ENCODE assay signal across 7 mouse cellular contexts in the genomic region with DNA sequence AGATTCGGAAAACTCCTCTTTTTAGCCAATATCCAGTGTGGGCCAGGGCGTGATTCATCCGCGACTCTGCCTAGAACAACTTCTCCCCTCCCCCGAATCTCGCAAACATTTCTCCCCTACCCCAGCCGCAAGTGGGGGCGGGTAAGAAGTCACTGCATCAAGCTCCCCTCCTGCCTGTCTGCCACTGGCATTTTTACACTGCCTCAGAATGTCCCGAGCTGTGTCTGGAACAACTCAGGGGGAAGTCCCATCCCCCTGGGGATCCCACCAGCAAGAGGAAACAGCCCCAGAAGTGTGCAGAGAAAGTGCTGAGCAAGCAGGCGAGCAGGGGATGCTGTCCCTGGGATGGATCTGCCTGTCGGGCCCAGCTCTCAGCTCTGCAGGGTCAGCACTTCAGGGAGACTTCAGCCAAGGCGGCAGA. TPM values are rescaled to one million over a fixed set of nuclear protein-coding genes. Genes with fewer than 3 reads are reported as not detected.
A peak's percentile ranks its signal among the peaks of the same experiment; 100 is the strongest.
DNase-seq lines count a peak whose midpoint lies in the region; ATAC-seq and TF ChIP-seq lines count a peak whose summit lies in the region.

No protein-coding gene starts in this region.

- no peaks in the 10 kb centered on the region for H3K27me3 ChIP-seq in kidney, adult 2 months (replicated peaks; ENCODE audit: control insufficient read depth, insufficient read depth, low read length)
- peaks cover 5% of the 10 kb centered on the region; the same call in 1 of the 2 replicates for H3K27me3 ChIP-seq in liver, embryonic 16.5 days (ENCODE audit: control insufficient read depth, insufficient read depth, low read depth, low read length)
- H3K27me3 ChIP-seq in stomach, embryonic 16.5 days (ENCODE audit: control insufficient read depth, insufficient read depth, low read length) = peaks cover 3% of the 10 kb centered on the region; the same call in 1 of the 2 replicates
- H3K27me3 ChIP-seq in midbrain, embryonic 11.5 days (ENCODE audit: control insufficient read depth, insufficient read depth, low read length) = no peaks in the 10 kb centered on the region; the same call in 1 of the 2 replicates

- peak; percentile 64 to 70 for DNase-seq in spleen, postnatal 36 days (ENCODE audit: low spot score in 2 of 2)
- no peak for DNase-seq in spleen, adult 12 weeks (ENCODE audit: low spot score)
- DNase-seq in gastrocnemius, postnatal 25 days = peak; percentile 74
- peak; percentile 72 for DNase-seq in kidney, adult 2 months
- no peak for DNase-seq in midbrain, embryonic 11.5 days (ENCODE audit: low spot score, missing footprints)

- H3K36me3 ChIP-seq in kidney, adult 2 months (ENCODE audit: control insufficient read depth, insufficient read depth, low read length) = no peaks in the 10 kb centered on the region
- H3K36me3 ChIP-seq in liver, embryonic 16.5 days (ENCODE audit: control insufficient read depth, insufficient read depth) = no peaks in the 10 kb centered on the region; the same call in 1 of the 2 replicates
- no peaks in the 10 kb centered on the region for H3K36me3 ChIP-seq in stomach, embryonic 16.5 days (ENCODE audit: control insufficient read depth, insufficient read depth, low read length)
- no peaks in the 10 kb centered on the region for H3K36me3 ChIP-seq in midbrain, embryonic 11.5 days (ENCODE audit: control insufficient read depth, insufficient read depth, low read length)

- peak overlapping the region; percentile 35 for H3K27ac ChIP-seq in kidney, adult 2 months (ENCODE audit: insufficient read depth, low read depth, low read length)
- H3K27ac ChIP-seq in liver, embryonic 16.5 days (ENCODE audit: low read length) = no peak overlapping the region
- H3K27ac ChIP-seq in stomach, embryonic 16.5 days (ENCODE audit: low read length) = peak overlapping the region; percentile 97
- no peak overlapping the region for H3K27ac ChIP-seq in midbrain, embryonic 11.5 days (ENCODE audit: low read depth, low read length)

- no peak for TF ChIP-seq CTCF in kidney, adult 2 months (conservative IDR thresholded peaks at IDR 0.05; ENCODE audit: insufficient read depth, insufficient read length, low read depth, low read length)

- no peak for TF ChIP-seq POLR2A in kidney, adult 2 months (IDR thresholded peaks at IDR 0.05; ENCODE audit: low read depth, low read length)

- H3K4me3 ChIP-seq in kidney, adult 2 months (ENCODE audit: insufficient read depth, low read depth, low read length) = no peak overlapping the region
- H3K4me3 ChIP-seq in liver, embryonic 16.5 days (ENCODE audit: low read depth, low read length) = no peak overlapping the region
- no peak overlapping the region for H3K4me3 ChIP-seq in stomach, embryonic 16.5 days (replicated peaks; ENCODE audit: low read length)
- no peak overlapping the region for H3K4me3 ChIP-seq in midbrain, embryonic 11.5 days (ENCODE audit: low read depth, low read length)

- no peak overlapping the region for H3K9ac ChIP-seq in liver, embryonic 16.5 days (ENCODE audit: low read depth, low read length)
- peak overlapping the region; percentile 60 for H3K9ac ChIP-seq in stomach, embryonic 16.5 days (ENCODE audit: low read length)
- no peak overlapping the region for H3K9ac ChIP-seq in midbrain, embryonic 11.5 days (ENCODE audit: low read length)

- WGBS in kidney, adult 2 months = 15% methylated on average over 12 of the region's 12 CpGs
- 24% methylated on average over 12 of the region's 12 CpGs for WGBS in liver, embryonic 16.5 days (ENCODE audit: insufficient replicate concordance)
- WGBS in stomach, embryonic 16.5 days = 4% methylated on average over 12 of the region's 12 CpGs
- 19% methylated on average over 12 of the region's 12 CpGs for WGBS in midbrain, embryonic 11.5 days

- H3K4me1 ChIP-seq in kidney, adult 2 months (ENCODE audit: control insufficient read depth, insufficient read depth, low read length) = no peaks in the 10 kb centered on the region
- H3K4me1 ChIP-seq in liver, embryonic 16.5 days (ENCODE audit: control insufficient read depth, low read depth, low read length) = no peaks in the 10 kb centered on the region
- peaks cover 18% of the 10 kb centered on the region for H3K4me1 ChIP-seq in stomach, embryonic 16.5 days (ENCODE audit: control insufficient read depth, insufficient read depth, low read length)
- H3K4me1 ChIP-seq in midbrain, embryonic 11.5 days (ENCODE audit: control insufficient read depth, insufficient read depth, low read length) = no peaks in the 10 kb centered on the region

- peak; percentile 51 for ATAC-seq in liver, embryonic 16.5 days (ENCODE audit: low read depth)
- peak; percentile 78 for ATAC-seq in stomach, embryonic 16.5 days (ENCODE audit: insufficient read depth, low FRiP score)
- ATAC-seq in midbrain, embryonic 11.5 days (ENCODE audit: low FRiP score) = no peak

- no peak overlapping the region for H3K4me2 ChIP-seq in liver, embryonic 16.5 days (ENCODE audit: low read depth, low read length)
- 0 out of 2 replicates have a peak overlapping the region, but pooled peaks have one; percentile 32 for H3K4me2 ChIP-seq in stomach, embryonic 16.5 days (ENCODE audit: low read depth, low read length)
- no peak overlapping the region for H3K4me2 ChIP-seq in midbrain, embryonic 11.5 days

- no peaks in the 10 kb centered on the region for H3K9me3 ChIP-seq in liver, embryonic 16.5 days (replicated peaks; ENCODE audit: control insufficient read depth, low read length)
- no peaks in the 10 kb centered on the region for H3K9me3 ChIP-seq in stomach, embryonic 16.5 days (replicated peaks; ENCODE audit: control insufficient read depth, low read length)
- H3K9me3 ChIP-seq in midbrain, embryonic 11.5 days (ENCODE audit: control insufficient read depth, low read length) = no peaks in the 10 kb centered on the region; the same call in 1 of the 2 replicates

RNA-seq across cellular contexts. Expression of gene Iscu, which starts 11.0 kb away (rescaled TPM):
- 100 to 1,000 TPM; 126 to 135 TPM for total RNA-seq in gastrocnemius, postnatal 25 days (2021)
- polyA plus RNA-seq in kidney, adult 2 months (2012; rRNA removed) = 355 and 370 TPM in 2 replicates
- 82.4 and 83.7 TPM in 2 replicates for polyA plus RNA-seq in liver, embryonic 16.5 days (2015; fragmentation: Nextera tagmentation; extraction: Ambion mirVana)
- 97.0 and 112 TPM in 2 replicates for polyA plus RNA-seq in stomach, embryonic 16.5 days (2015; fragmentation: Nextera tagmentation; extraction: Ambion mirVana)
- 117 and 121 TPM in 2 replicates for polyA plus RNA-seq in midbrain, embryonic 11.5 days (2014; fragmentation: Nextera tagmentation; extraction: Ambion mirVana)

RNA-seq across cellular contexts. Expression of gene Sart3, which starts 11.3 kb away (rescaled TPM):
- total RNA-seq in gastrocnemius, postnatal 25 days (2021) = 1 to 10 TPM; 5.8 to 8.2 TPM
- polyA plus RNA-seq in kidney, adult 2 months (2012; rRNA removed) = 13.4 TPM in 2 replicates
- polyA plus RNA-seq in liver, embryonic 16.5 days (2015; fragmentation: Nextera tagmentation; extraction: Ambion mirVana) = 13.9 and 15.7 TPM in 2 replicates
- 30.8 and 35.0 TPM in 2 replicates for polyA plus RNA-seq in stomach, embryonic 16.5 days (2015; fragmentation: Nextera tagmentation; extraction: Ambion mirVana)
- polyA plus RNA-seq in midbrain, embryonic 11.5 days (2014; fragmentation: Nextera tagmentation; extraction: Ambion mirVana) = 49.6 and 55.2 TPM in 2 replicates

RNA-seq across cellular contexts. Expression of gene Tmem119, which starts 16.7 kb away (rescaled TPM):
- total RNA-seq in gastrocnemius, postnatal 25 days (2021) = 1 to 10 TPM; 3.0 to 3.6 TPM
- 14.8 and 19.0 TPM in 2 replicates for polyA plus RNA-seq in kidney, adult 2 months (2012; rRNA removed)
- polyA plus RNA-seq in liver, embryonic 16.5 days (2015; fragmentation: Nextera tagmentation; extraction: Ambion mirVana) = 3.6 and 4.5 TPM in 2 replicates
- 71.4 and 73.0 TPM in 2 replicates for polyA plus RNA-seq in stomach, embryonic 16.5 days (2015; fragmentation: Nextera tagmentation; extraction: Ambion mirVana)
- 9.9 and 10.9 TPM in 2 replicates for polyA plus RNA-seq in midbrain, embryonic 11.5 days (2014; fragmentation: Nextera tagmentation; extraction: Ambion mirVana)

RNA-seq across cellular contexts. Expression of gene Ficd, which starts 48.0 kb away (rescaled TPM):
- 1 to 10 TPM; 4.8 to 5.9 TPM for total RNA-seq in gastrocnemius, postnatal 25 days (2021)
- polyA plus RNA-seq in kidney, adult 2 months (2012; rRNA removed) = 6.7 and 7.1 TPM in 2 replicates
- 2.5 and 2.6 TPM in 2 replicates for polyA plus RNA-seq in liver, embryonic 16.5 days (2015; fragmentation: Nextera tagmentation; extraction: Ambion mirVana)
- polyA plus RNA-seq in stomach, embryonic 16.5 days (2015; fragmentation: Nextera tagmentation; extraction: Ambion mirVana) = 7.0 and 9.1 TPM in 2 replicates
- polyA plus RNA-seq in midbrain, embryonic 11.5 days (2014; fragmentation: Nextera tagmentation; extraction: Ambion mirVana) = 3.3 TPM in 2 replicates

RNA-seq across cellular contexts. Expression of gene Selplg, which starts 48.9 kb away (rescaled TPM):
- 1 to 10 TPM in 1 of 2 experiments, under 1 TPM in 1; 0.43 to 1.2 TPM for total RNA-seq in gastrocnemius, postnatal 25 days (2021)
- 9.6 and 20.5 TPM in 2 replicates for polyA plus RNA-seq in kidney, adult 2 months (2012; rRNA removed)
- polyA plus RNA-seq in liver, embryonic 16.5 days (2015; fragmentation: Nextera tagmentation; extraction: Ambion mirVana) = 14.1 and 15.4 TPM in 2 replicates
- 7.3 and 9.1 TPM in 2 replicates for polyA plus RNA-seq in stomach, embryonic 16.5 days (2015; fragmentation: Nextera tagmentation; extraction: Ambion mirVana)
- 1.3 TPM in 2 replicates for polyA plus RNA-seq in midbrain, embryonic 11.5 days (2014; fragmentation: Nextera tagmentation; extraction: Ambion mirVana)

Comparison
In these comparisons a context has a peak if more than half of its experiments do, and no peak if none do; other contexts are left out.
1. DNase-seq: peak in spleen, postnatal 36 days (2 of 2), gastrocnemius, postnatal 25 days (single experiment) and kidney, adult 2 months (single experiment); none in spleen, adult 12 weeks (single experiment) and midbrain, embryonic 11.5 days (single experiment).
2. H3K27ac ChIP-seq: peak in kidney, adult 2 months (single experiment) and stomach, embryonic 16.5 days (single experiment); none in liver, embryonic 16.5 days (single experiment) and midbrain, embryonic 11.5 days (single experiment).